Mouse (Mus musculus) olfactory bulb, adult 2 months (tissue): Measurements from ENCODE around the gene Hs6st3.

Experiments used
- CTCF ChIP-seq: fragments of 200-500 bp; IDR thresholded peaks from 2 replicates; pipeline ENCODE4 v1.5.1; 2012; ENCODE audit warnings: low read depth, mild to moderate bottlenecking, low read length, moderate library complexity; ENCODE audit not compliant: insufficient read depth
- POLR2A ChIP-seq: fragments of 200-500 bp; IDR thresholded peaks from 2 replicates; pipeline ENCODE4 v1.6.1; 2012; ENCODE audit warnings: mild to moderate bottlenecking, low read depth, low read length, moderate library complexity; ENCODE audit not compliant: insufficient read depth

DNA sequence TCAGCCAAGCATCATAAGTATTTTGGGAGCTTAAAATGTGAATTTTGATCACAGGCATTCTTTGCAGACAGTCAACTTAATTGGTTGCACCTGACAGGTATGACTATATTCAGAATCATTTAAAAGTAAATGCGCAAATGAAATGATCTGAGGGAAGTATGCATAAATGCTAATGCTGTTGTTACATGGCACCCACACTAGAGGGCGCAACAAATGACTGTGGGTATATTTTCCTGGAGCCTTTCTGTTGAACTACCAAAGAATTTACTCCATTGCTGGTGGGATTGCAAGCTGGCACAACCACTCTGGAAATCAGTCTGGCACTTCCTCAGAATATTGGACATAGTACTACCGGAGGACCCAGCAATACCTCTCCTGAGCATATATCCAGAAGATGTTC is 145.8 kb downstream of the Hs6st3 start:
- TF ChIP-seq CTCF: no peak
- no peak for TF ChIP-seq POLR2A
